Mouse (Mus musculus) bone marrow, adult 2 months (tissue): ENCODE data around the gene Eva1a.

Experiments
- CTCF ChIP-seq: fragments of 200-500 bp; IDR thresholded peaks from 2 replicates; pipeline ENCODE4 v1.5.1; 2011; ENCODE audit warnings: low read length, control low read depth; ENCODE audit not compliant: control insufficient read depth, insufficient read depth
- POLR2A ChIP-seq: fragments of 200-500 bp; IDR thresholded peaks from 2 replicates; pipeline ENCODE4 v1.6.1; 2011; ENCODE audit warnings: low read depth, mild to moderate bottlenecking, control low read depth, low read length, borderline replicate concordance; ENCODE audit not compliant: control insufficient read depth

GRCm38 (mm10) chr6:82059896-82060295 lies 19.1 kb downstream of the Eva1a start:
- TF ChIP-seq CTCF (no peak), POLR2A (no peak)
